Mouse (Mus musculus) embryonic fibroblast, embryonic 13.5 days (primary cell): Measurements from ENCODE around the gene Sgms2.

ENCODE experiments used
- CTCF ChIP-seq: IDR thresholded peaks from 2 replicates; pipeline ENCODE4 v1.5.1; 2011; ENCODE audit warnings: mild to moderate bottlenecking, control low read depth, low read length, moderate library complexity, borderline replicate concordance; ENCODE audit not compliant: insufficient read depth
- POLR2A ChIP-seq: IDR thresholded peaks from 2 replicates; pipeline ENCODE4 v1.6.1; 2011; ENCODE audit warnings: low read depth, mild to moderate bottlenecking, control low read depth, low read length, moderate library complexity

DNA sequence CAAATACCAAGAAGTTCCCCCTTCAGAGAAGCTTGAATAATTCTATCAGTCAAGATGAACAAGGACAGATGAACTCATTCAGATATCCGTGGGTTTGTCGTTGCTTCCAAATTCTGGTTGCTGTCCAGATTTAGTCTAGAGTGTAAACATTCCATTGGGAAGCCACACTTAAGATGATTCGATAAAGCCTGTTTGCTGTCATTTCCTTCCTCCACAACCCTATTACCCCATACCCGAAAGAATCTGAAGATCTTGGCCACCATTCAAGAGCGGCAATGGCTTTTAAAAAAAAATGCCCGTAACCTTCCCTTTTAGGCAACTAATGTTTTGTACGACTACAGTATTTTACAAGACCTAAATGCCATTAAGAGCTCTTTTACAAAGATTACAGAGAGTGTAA, 31.0 kb upstream of the Sgms2 start:
- TF ChIP-seq CTCF: no peak
- no peak for TF ChIP-seq POLR2A
